Mouse (Mus musculus) small intestine, adult 2 months (tissue): ENCODE data around the gene Rln1.

Experiments
- CTCF ChIP-seq: fragments of 200-500 bp; IDR thresholded peaks from 2 replicates; pipeline ENCODE4 v1.5.1; 2012; ENCODE audit warnings: low read depth, mild to moderate bottlenecking, control low read depth, inconsistent platforms, low read length, moderate library complexity, mixed read lengths; ENCODE audit not compliant: insufficient replicate concordance, insufficient read length; ENCODE audit errors: extremely low read depth
- POLR2A ChIP-seq: fragments of 200-500 bp; IDR thresholded peaks from 2 replicates; pipeline ENCODE4 v1.6.1; 2012; ENCODE audit warnings: low read depth, mild to moderate bottlenecking, control low read depth, inconsistent platforms, low read length, moderate library complexity

DNA sequence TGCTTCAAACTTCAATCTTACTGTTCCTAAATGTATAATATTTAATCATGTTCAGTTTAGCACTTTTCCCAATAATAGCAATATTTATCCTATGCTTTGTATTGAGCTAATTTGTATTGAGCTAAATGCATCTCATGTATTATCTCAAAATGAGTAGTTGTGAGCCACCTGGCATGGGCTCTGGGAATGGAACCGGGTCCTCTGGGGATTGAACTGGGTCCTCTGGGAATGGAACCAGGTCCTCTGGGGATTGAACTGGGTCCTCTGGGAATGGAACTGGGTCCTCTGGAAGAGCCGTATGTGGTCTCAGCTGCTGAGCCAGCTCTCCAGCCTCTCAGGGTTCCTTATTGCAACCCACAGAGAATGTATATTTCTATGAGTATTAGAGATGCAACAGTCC lies 32.4 kb downstream of the Rln1 start:
- TF ChIP-seq CTCF = no peak
- TF ChIP-seq POLR2A = no peak
